Mouse (Mus musculus) c-Kit-positive CD71-positive TER-119-negative erythroid progenitor cells, embryonic 14.5 days (primary cell): ENCODE results near the gene Arhgdib.
"Not testable (repeated sequence)": the region's sequence is repeated elsewhere in the genome, so short reads cannot be mapped to it uniquely, and the experiment has no call there.

Experiments used
- DNase-seq: peaks from one replicate; pipeline ENCODE4 v3.0.0-alpha.2; 2013; ENCODE audit warnings: low read depth

Arhgdib gene

GRCm38 (mm10) chr6:136887854-136888253, 53.8 kb downstream of the Arhgdib start:
- no peak for DNase-seq

DNA sequence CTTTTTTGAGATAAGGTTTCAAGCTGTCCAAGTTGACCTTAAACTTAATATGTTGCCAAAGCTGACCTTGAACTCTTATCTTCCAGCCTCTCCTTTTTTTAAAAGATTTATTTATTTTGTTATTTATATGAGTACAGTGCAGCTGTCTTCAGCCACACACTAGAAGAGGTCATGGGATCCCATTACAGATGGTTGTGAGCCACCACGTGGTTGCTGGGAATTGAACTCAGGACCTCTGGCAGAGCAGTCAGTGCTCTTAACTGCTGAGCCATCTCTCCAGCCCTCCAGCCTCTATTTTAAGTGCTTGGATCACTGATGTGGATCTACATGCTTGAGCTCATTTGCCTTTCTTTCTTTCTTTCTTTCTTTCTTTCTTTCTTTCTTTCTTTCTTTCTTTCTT, 56.9 kb downstream of the Arhgdib start:
- not testable (repeated sequence) for DNase-seq

DNA sequence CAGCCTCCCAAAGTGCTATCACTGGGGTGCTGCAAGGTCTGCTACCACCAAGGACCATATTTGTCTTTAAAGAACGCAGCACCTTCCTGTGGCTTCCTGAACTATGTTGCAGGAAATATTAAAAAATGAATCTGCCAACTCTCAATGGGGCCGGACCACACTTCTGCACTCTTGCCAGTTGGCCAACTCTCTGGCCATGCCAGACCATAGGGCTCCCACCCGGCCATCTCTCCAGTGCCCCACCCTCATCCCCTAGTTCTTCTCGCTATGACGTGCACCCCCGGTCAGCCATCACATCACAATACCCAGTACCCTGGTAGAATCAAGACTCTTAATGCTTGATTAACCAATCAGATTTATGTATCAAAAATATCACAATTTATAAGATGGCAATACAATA, 57.7 kb downstream of the Arhgdib start:
- DNase-seq: no peak

DNA sequence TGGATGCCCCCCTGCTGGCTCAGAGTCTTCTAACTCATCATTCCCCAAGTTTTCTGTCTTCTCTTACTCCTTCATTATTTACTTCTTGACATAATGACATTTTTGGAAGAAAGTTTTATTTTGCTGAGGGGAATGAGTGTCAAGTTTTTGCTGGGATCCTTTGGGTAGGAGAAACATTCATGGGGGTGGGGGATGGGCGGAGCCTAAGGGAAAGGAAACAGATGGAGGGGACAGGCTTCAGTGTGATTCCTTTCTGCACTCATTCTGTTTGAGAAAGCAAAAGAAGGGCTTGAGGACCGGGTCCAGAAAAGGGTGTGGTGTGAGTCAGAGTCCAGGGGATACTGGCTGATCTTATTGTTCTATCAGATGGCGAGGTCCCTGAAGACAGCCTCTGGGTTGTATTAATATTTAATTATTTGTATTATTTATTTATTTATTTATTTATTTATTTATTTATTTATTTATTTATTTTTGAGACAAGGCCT, 58.2 kb downstream of the Arhgdib start:
- DNase-seq: no peak

DNA sequence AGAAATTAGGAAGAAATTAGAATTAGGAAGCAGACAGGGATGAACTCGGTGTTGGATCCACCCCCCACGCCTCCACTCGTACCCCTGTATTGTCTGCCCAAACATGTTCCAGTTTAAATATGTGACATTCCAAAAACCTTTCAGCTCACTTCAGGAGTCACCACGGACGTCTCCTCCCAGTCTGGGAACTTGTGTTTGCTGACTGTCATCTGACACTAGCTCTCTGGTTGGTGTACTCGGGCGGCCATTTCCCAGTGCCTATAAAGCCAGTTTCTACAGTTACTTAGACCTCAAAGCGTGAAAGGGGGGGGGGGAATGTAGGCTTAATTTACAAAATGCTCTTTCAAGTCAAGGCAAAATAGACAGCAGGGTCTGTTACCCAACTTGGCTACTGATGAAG, 60.0 kb downstream of the Arhgdib start:
- DNase-seq: no peak

DNA sequence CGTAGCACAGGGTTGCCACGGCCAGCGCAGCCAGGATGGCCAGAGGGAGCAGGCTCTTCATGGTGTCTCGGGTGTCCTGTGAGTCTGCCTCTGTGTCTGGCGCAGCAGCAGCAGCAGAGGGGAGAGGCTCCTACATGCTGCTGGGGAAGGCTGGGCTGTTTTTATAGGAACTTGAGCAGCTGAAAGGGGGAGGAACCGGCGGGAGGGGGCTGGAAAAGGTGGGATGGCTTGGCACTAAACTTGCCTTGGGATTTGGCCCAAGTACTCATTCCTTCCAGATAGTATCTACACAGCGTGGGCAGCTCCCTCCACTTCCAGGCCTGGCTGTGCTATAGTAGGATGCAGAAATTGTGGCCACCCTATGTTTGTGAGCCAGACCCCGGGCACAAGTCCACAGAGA, 66.0 kb downstream of the Arhgdib start, which contains the start of gene Mgp:
TSS of gene Mgp (minus strand) at position 154 of the 400 bp plus-strand sequence.
- no peak for DNase-seq

DNA sequence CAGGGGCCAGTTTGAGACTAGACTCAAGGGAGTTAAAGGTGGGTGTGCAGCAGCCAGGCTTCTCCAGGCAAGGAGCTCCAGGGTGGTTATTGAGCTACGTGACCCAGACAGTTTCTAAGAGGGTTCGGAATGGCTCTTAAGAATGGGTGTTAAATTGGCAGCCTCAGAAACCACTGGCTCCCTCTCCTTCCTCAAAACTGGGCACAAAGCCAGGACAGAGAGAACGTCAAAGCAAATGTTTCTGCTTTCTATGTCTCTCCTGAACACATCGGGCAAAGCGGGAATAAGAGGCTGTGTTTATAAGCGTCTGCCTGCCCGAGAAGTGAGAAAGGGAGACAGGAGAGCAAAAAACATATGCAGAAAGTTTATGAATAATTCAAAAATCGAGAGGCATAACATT, 67.1 kb downstream of the Arhgdib start:
- DNase-seq: no peak
